Mouse (Mus musculus) MEL (cell line): Measurements from ENCODE around the gene Lrrc4c.

Experiments
- CTCF ChIP-seq, 3 experiments: IDR thresholded peaks in 2 of 3; conservative IDR thresholded peaks in 1 of 3; 2 replicates each; pipeline ENCODE4 v1.5.1; 2011 to 2012; ENCODE audit warnings: low read length in 3 of 3, low read depth in 2 of 3, mild to moderate bottlenecking in 2 of 3, improper control_type of control experiment in 1 of 3, inconsistent platforms in 1 of 3, mixed read lengths in 1 of 3, moderate library complexity in 1 of 3; ENCODE audit not compliant: control insufficient read depth in 1 of 3, insufficient read depth in 1 of 3, poor library complexity in 1 of 3, severe bottlenecking in 1 of 3
- MAX ChIP-seq: IDR thresholded peaks from 2 replicates; pipeline ENCODE4 v1.6.1; 2011; ENCODE audit warnings: low read length, improper control_type of control experiment
- MYC ChIP-seq: IDR thresholded peaks from 2 replicates; pipeline ENCODE4 v1.6.1; 2011; ENCODE audit warnings: low read depth, mild to moderate bottlenecking, low read length, improper control_type of control experiment, moderate library complexity
- POLR2A ChIP-seq, 2 experiments: IDR thresholded peaks; 2 replicates each; pipeline ENCODE4 v1.6.1; 2011 to 2012; ENCODE audit warnings: low read length in 2 of 2, mild to moderate bottlenecking in 2 of 2, control low read depth in 1 of 2, improper control_type of control experiment in 1 of 2, low read depth in 1 of 2, moderate library complexity in 1 of 2; ENCODE audit not compliant: control insufficient read depth in 1 of 2, insufficient read depth in 1 of 2, poor library complexity in 1 of 2

GRCm38 (mm10) chr2:97234074-97234473 lies 916.1 kb downstream of the Lrrc4c start:
- TF ChIP-seq POLR2A (IDR thresholded peaks at IDR 0.05; ENCODE audit: control insufficient read depth in 1 of 2, insufficient read depth in 1 of 2, low read depth in 1 of 2, low read length in 2 of 2, poor library complexity in 1 of 2) (no peak), CTCF (IDR thresholded peaks at IDR 0.05 in 2 of 3, conservative IDR thresholded peaks at IDR 0.05 in 1 of 3; ENCODE audit: control insufficient read depth in 1 of 3, insufficient read depth in 1 of 3, low read depth in 2 of 3, low read length in 3 of 3, poor library complexity in 1 of 3, severe bottlenecking in 1 of 3) (no peak), MAX (no peak), MYC (no peak)
